Mouse (Mus musculus) right cerebral cortex, postnatal 36 days (tissue): ENCODE measurements at regions not wholly inside any gene's neighbourhood (a gene's known extent, or its start where the extent isn't known, plus 50 kb on each side); places are given as distances from the start of the nearest gene placed in this dataset.
"Not testable (repeated sequence)": the region's sequence is repeated elsewhere in the genome, so short reads cannot be mapped to it uniquely, and the experiment has no call there.

Experiments used
- DNase-seq, 2 experiments: peaks; one replicate each; pipeline ENCODE4 v3.0.0; 2022; ENCODE audit warnings: low spot score in 2 of 2, mixed read lengths in 1 of 2

GRCm38 (mm10) chr5:102123285-102123684, 53.6 kb upstream of the Wdfy3 start:
- DNase-seq: peak; percentile 32 to 69

- no peak for DNase-seq
These were observed 57.0 kb upstream of the Wdfy3 start for GRCm38 (mm10) chr5:102126737-102127136.

GRCm38 (mm10) chr5:102147991-102148390, 78.3 kb upstream of the Wdfy3 start:
- no peak for DNase-seq

- peak; percentile 68 to 71 for DNase-seq
These were observed 79.9 kb upstream of the Wdfy3 start for GRCm38 (mm10) chr5:102149481-102150129.

- DNase-seq: no peak
These were observed 89.9 kb upstream of the Wdfy3 start for GRCm38 (mm10) chr5:102159621-102160020.

- no peak for DNase-seq
These were observed 98.3 kb upstream of the Wdfy3 start for GRCm38 (mm10) chr5:102167981-102168380.

- no peak for DNase-seq
These were observed 102.1 kb upstream of the Wdfy3 start for GRCm38 (mm10) chr5:102171808-102172207.

- DNase-seq: peak in 1 of 2 experiments; percentile 1
These were observed 110.5 kb upstream of the Wdfy3 start for GRCm38 (mm10) chr5:102180250-102180649.

- DNase-seq: not testable (repeated sequence)
These were observed 119.2 kb upstream of the Wdfy3 start for GRCm38 (mm10) chr5:102188951-102189350.

- no peak for DNase-seq
These were observed 136.7 kb upstream of the Wdfy3 start for GRCm38 (mm10) chr5:102206456-102206855.

GRCm38 (mm10) chr5:102206953-102207352, 137.2 kb upstream of the Wdfy3 start:
- DNase-seq: peak; percentile 54 to 61

- DNase-seq: no peak
These were observed 143.4 kb upstream of the Wdfy3 start for GRCm38 (mm10) chr5:102213145-102213544.

GRCm38 (mm10) chr5:102227131-102227530, 157.4 kb upstream of the Wdfy3 start:
- DNase-seq: no peak

GRCm38 (mm10) chr5:102242614-102243013, 172.9 kb upstream of the Wdfy3 start:
- no peak for DNase-seq

GRCm38 (mm10) chr5:102244706-102245105, 175.0 kb upstream of the Wdfy3 start:
- DNase-seq: no peak

- no peak for DNase-seq
These were observed 179.0 kb upstream of the Wdfy3 start for GRCm38 (mm10) chr5:102248747-102249146.

- no peak for DNase-seq
These were observed 181.4 kb upstream of the Wdfy3 start for GRCm38 (mm10) chr5:102251076-102251475.

GRCm38 (mm10) chr5:102253786-102254185, 184.1 kb upstream of the Wdfy3 start:
- DNase-seq: no peak

- DNase-seq: no peak
These were observed 187.4 kb upstream of the Wdfy3 start for GRCm38 (mm10) chr5:102257104-102257503.

GRCm38 (mm10) chr5:102261621-102262020, 191.9 kb upstream of the Wdfy3 start:
- no peak for DNase-seq

GRCm38 (mm10) chr5:102266451-102266850, 196.7 kb upstream of the Wdfy3 start:
- DNase-seq: no peak

GRCm38 (mm10) chr5:102267150-102267549, 197.4 kb upstream of the Wdfy3 start:
- DNase-seq: no peak

GRCm38 (mm10) chr5:102269204-102269603, 199.5 kb upstream of the Wdfy3 start:
- no peak for DNase-seq

GRCm38 (mm10) chr5:102275621-102276020, 205.6 kb upstream of the Arhgap24 start:
- no peak for DNase-seq
